Mouse (Mus musculus): Measurements from ENCODE around the gene Cbll1. TPM values are rescaled to one million over a fixed set of nuclear protein-coding genes. Genes with fewer than 3 reads are reported as not detected.
"Not testable (repeated sequence)": the region's sequence is repeated elsewhere in the genome, so short reads cannot be mapped to it uniquely, and the experiment has no call there.

Cbll1 gene
- total and polyA plus RNA-seq, 2 experiments from 2014 or later: 14.5 to 16.3 TPM

DNA sequence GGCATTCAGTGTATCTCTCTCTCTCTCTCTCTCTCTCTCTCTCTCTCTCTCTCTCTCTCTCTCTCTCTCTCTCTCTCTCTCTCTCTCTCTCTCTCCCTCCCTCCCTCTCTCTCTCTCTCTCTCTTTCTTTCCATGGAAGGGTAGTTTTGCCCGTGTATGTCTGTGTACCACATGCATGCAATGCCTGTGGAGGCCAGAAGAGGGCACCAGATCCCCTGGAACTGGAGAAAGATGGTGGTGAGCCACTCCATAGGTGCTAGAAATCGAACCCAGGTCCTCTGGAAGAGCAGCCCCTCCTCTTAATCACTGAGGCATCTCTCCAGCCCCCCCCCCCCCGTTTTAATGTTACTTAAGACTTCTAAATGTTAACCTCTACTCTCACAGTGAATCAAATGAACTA, 39.1 kb downstream of the Cbll1 start:
- H3K27me3 ChIP-seq (ENCODE audit: insufficient read depth, low read length); H3K36me3 ChIP-seq (ENCODE audit: insufficient read depth, low read length); DNase-seq (ENCODE audit: low spot score); H3K27ac ChIP-seq; H3K4me2 ChIP-seq (ENCODE audit: low read depth, low read length); ATAC-seq; H3K9me3 ChIP-seq (ENCODE audit: low read length); H3K4me1 ChIP-seq (ENCODE audit: insufficient read depth, low read length); H3K4me3 ChIP-seq (ENCODE audit: low read length); H3K9ac ChIP-seq (replicated peaks; ENCODE audit: low read length): not testable (repeated sequence)
- peak; percentile 45 for TF ChIP-seq CTCF (IDR thresholded peaks at IDR 0.05; ENCODE audit: low read depth)
- 53% methylated on average over 3 of the region's 3 CpGs for WGBS

DNA sequence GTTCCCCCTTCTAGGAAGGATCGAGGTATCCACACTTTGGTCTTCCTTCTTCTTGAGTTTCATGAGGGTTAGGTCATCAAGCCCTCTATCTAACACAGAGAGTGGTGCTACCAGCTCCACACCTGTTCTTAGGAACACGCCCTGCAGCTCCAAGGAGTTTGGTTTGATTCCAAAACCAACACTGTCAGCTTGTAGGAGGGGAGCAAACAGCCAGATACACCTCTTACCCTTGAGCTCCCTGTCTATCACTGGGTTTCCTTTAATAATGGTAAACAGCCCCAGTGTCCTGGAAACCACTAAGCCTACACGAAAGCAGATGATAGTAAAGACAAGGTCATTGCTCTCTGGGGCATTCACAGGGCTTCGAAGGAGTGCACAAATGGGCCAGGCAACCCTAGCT, 40.9 kb downstream of the Cbll1 start:
- ATAC-seq: no peak
- TF ChIP-seq CTCF (IDR thresholded peaks at IDR 0.05; ENCODE audit: low read depth): no peak
- whole genome bisulfite sequencing: 81% methylated on average over 4 of the region's 4 CpGs
- Histone ChIP-seq H3K4me2 (ENCODE audit: low read depth, low read length) (no peak overlapping the region), H3K36me3 (ENCODE audit: insufficient read depth, low read length) (no peaks in the 10 kb centered on the region), H3K27ac (no peak overlapping the region), H3K4me1 (ENCODE audit: insufficient read depth, low read length) (no peaks in the 10 kb centered on the region), H3K9me3 (ENCODE audit: low read length) (no peaks in the 10 kb centered on the region), H3K9ac (replicated peaks; ENCODE audit: low read length) (no peak overlapping the region), H3K27me3 (ENCODE audit: insufficient read depth, low read length) (no peaks in the 10 kb centered on the region), H3K4me3 (ENCODE audit: low read length) (no peak overlapping the region)
- no peak for DNase-seq (ENCODE audit: low spot score)

DNA sequence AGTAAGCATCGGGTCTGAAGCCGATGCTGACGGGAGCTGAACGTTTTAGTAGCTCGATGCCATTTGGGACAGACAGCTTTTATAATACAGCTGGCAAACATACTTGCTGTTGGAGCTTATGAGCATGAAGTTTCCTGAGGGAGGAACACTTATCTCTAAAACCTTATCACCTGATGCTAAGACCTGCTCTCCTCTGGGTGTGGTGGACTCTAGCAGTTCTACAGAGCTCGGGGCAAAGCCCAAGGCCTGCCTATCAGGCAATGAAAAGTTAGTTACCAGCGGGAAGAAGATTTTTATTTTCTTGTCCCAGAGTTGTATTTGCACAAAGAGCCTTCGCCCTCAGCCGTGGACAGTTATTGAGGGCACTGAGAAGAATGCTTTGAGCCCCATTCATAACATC, 43.1 kb downstream of the Cbll1 start:
- DNase-seq (ENCODE audit: low spot score) (no peak), ATAC-seq (no peak)
- no peak for TF ChIP-seq CTCF (IDR thresholded peaks at IDR 0.05; ENCODE audit: low read depth)
- H3K9me3 ChIP-seq (ENCODE audit: low read length): no peaks in the 10 kb centered on the region
- H3K4me1 ChIP-seq (ENCODE audit: insufficient read depth, low read length): no peaks in the 10 kb centered on the region
- H3K4me2 ChIP-seq (ENCODE audit: low read depth, low read length): no peak overlapping the region
- H3K4me3 ChIP-seq (ENCODE audit: low read length): no peak overlapping the region
- no peak overlapping the region for H3K27ac ChIP-seq
- H3K27me3 ChIP-seq (ENCODE audit: insufficient read depth, low read length): no peaks in the 10 kb centered on the region
- no peaks in the 10 kb centered on the region for H3K36me3 ChIP-seq (ENCODE audit: insufficient read depth, low read length)
- WGBS: 86% methylated on average over 9 of the region's 9 CpGs
- H3K9ac ChIP-seq (replicated peaks; ENCODE audit: low read length): no peak overlapping the region

DNA sequence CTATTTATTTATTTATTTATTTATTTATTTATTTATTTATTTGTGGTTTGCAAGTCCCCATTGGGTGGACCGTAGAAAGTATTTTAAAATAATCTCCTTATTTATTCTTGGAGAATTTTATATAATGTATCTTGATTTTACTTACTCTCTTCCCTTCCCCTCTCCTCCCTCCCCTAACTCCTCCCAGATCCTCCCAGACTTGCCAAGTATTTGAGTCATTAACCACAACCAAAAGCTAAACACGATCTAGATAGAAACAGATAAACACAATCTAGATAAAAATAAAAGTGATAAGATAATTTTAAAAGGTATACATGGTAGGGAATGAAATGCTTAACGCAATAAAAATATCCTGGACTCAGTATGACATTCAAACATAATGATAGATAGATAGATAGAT, 50.1 kb downstream of the Cbll1 start:
- ATAC-seq (no peak), DNase-seq (ENCODE audit: low spot score) (no peak)
- Histone ChIP-seq H3K27me3 (ENCODE audit: insufficient read depth, low read length) (no peaks in the 10 kb centered on the region), H3K4me1 (ENCODE audit: insufficient read depth, low read length) (no peaks in the 10 kb centered on the region), H3K4me3 (ENCODE audit: low read length) (no peak overlapping the region), H3K9ac (replicated peaks; ENCODE audit: low read length) (no peak overlapping the region), H3K36me3 (ENCODE audit: insufficient read depth, low read length) (no peaks in the 10 kb centered on the region), H3K27ac (no peak overlapping the region), H3K4me2 (ENCODE audit: low read depth, low read length) (no peak overlapping the region), H3K9me3 (ENCODE audit: low read length) (no peaks in the 10 kb centered on the region)
- TF ChIP-seq CTCF (IDR thresholded peaks at IDR 0.05; ENCODE audit: low read depth): no peak
- WGBS: 91% methylated on average over 3 of the region's 3 CpGs

DNA sequence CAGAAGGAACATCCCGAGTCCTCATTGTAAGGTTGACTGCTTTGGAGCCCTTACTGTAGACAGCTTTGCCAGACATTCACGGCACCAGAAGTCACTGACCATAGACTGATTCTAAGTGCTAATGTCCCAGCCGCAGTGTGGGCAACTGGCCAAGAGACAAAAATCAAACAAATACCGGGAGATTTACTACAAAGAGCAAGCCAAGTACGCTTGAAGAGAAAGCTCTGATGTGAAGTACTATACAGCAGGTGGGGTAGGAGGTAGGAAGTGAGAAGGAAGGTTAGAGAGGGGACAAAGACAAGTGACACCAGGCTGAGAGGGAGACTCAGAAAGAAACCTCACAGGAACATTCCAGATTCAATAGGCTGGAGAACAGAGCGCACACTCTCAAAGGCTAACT, 54.6 kb downstream of the Cbll1 start:
- WGBS: 43% methylated on average over 6 of the region's 6 CpGs
- H3K36me3 ChIP-seq (ENCODE audit: insufficient read depth, low read length): no peaks in the 10 kb centered on the region
- no peak overlapping the region for H3K4me3 ChIP-seq (ENCODE audit: low read length)
- H3K27me3 ChIP-seq (ENCODE audit: insufficient read depth, low read length): no peaks in the 10 kb centered on the region
- no peak for TF ChIP-seq CTCF (IDR thresholded peaks at IDR 0.05; ENCODE audit: low read depth)
- no peak for ATAC-seq
- H3K4me1 ChIP-seq (ENCODE audit: insufficient read depth, low read length): no peaks in the 10 kb centered on the region
- H3K4me2 ChIP-seq (ENCODE audit: low read depth, low read length): peak overlapping the region; percentile 61; the same call in 1 of the 2 replicates
- H3K9ac ChIP-seq (replicated peaks; ENCODE audit: low read length): no peak overlapping the region
- DNase-seq (ENCODE audit: low spot score): peak; percentile 7
- H3K9me3 ChIP-seq (ENCODE audit: low read length): no peaks in the 10 kb centered on the region
- no peak overlapping the region for H3K27ac ChIP-seq

DNA sequence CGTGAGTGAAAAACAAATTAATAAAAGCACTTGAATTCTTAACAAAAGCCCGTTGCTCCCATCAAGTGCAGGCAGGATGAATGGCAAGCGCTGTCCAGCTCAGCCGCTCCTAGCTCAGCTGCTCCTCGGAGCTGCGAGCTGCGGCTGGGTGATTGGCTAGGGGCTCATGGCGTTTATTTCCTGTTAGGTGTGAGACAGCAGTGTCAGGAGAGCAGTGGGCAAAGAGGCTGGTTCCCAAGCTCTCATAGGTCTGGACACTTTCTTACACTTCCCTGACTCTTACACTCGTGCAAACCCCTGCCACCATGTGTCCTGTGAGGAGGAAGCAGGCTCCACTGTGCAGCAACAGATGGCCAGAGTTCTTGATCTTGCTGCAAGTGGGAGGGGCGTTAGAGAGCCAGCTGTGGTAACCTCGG, 55.3 kb downstream of the Cbll1 start:
- no peaks in the 10 kb centered on the region for H3K27me3 ChIP-seq (ENCODE audit: insufficient read depth, low read length)
- peak; percentile 13; the same call in 1 of the 2 replicates for TF ChIP-seq CTCF (IDR thresholded peaks at IDR 0.05; ENCODE audit: low read depth)
- H3K9me3 ChIP-seq (ENCODE audit: low read length): no peaks in the 10 kb centered on the region
- peak overlapping the region; percentile 24; the same call in 1 of the 2 replicates for H3K4me3 ChIP-seq (ENCODE audit: low read length)
- H3K36me3 ChIP-seq (ENCODE audit: insufficient read depth, low read length): no peaks in the 10 kb centered on the region
- H3K4me2 ChIP-seq (ENCODE audit: low read depth, low read length): peak overlapping the region; percentile 61
- WGBS: 1% methylated on average over 11 of the region's 11 CpGs
- H3K9ac ChIP-seq (replicated peaks; ENCODE audit: low read length): no peak overlapping the region
- ATAC-seq (peak; percentile 83), DNase-seq (ENCODE audit: low spot score) (peak; percentile 54)
- no peak overlapping the region for H3K27ac ChIP-seq
- no peaks in the 10 kb centered on the region for H3K4me1 ChIP-seq (ENCODE audit: insufficient read depth, low read length)

DNA sequence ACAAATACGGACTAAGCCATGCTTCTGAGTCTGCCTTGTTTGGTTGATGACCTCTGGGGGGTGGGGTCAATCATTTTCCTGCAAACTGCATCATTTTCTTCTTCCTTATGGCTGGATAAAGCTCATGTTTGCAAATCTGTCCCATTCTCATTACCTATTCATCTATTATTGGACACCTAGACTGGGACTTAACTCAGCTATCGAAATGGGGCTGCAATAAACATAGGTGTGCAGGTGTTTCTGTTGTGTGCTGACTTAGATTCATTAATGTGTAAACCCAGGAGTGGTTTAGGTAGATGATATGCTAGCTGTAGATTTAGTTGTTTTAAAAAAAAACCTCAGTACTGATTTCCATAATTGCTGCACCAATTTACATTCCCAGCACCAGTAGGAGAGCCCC, 59.8 kb downstream of the Cbll1 start:
- H3K4me1 ChIP-seq (ENCODE audit: insufficient read depth, low read length): no peaks in the 10 kb centered on the region
- TF ChIP-seq CTCF (IDR thresholded peaks at IDR 0.05; ENCODE audit: low read depth): no peak
- H3K4me2 ChIP-seq (ENCODE audit: low read depth, low read length): no peak overlapping the region
- DNase-seq (ENCODE audit: low spot score): no peak
- H3K27ac ChIP-seq: no peak overlapping the region
- no peaks in the 10 kb centered on the region for H3K27me3 ChIP-seq (ENCODE audit: insufficient read depth, low read length)
- WGBS: 73% methylated on average over 2 of the region's 2 CpGs
- no peaks in the 10 kb centered on the region for H3K36me3 ChIP-seq (ENCODE audit: insufficient read depth, low read length)
- H3K9ac ChIP-seq (replicated peaks; ENCODE audit: low read length): no peak overlapping the region
- ATAC-seq: no peak
- H3K4me3 ChIP-seq (ENCODE audit: low read length): no peak overlapping the region
- H3K9me3 ChIP-seq (ENCODE audit: low read length): no peaks in the 10 kb centered on the region
